Mouse (Mus musculus) olfactory bulb, adult 2 months (tissue): ENCODE results near the gene Ifi207. TPM values are rescaled to one million over a fixed set of nuclear protein-coding genes. Genes with fewer than 3 reads are reported as not detected.

Experiments
- polyA plus RNA-seq: library from polyadenylated mRNA; stranded (reverse); fragments of >200 nt; gene quantifications from 2 replicates; pipeline ENCODE4 v1.2.4, GENCODE M21; 2012; ENCODE audit warnings: low replicate concordance; ENCODE audit not compliant: missing spikeins, insufficient read depth, insufficient read length

The Ifi207 gene
- polyA plus RNA-seq, 1 experiment: not detected

Other genes starting within 250 kb of the Ifi207 start
- not detected in 2 replicates for gene Ifi214, start 205.8 kb downstream of the Ifi207 start, polyA plus RNA-seq
- gene Ifi213, start 142.5 kb downstream of the Ifi207 start, polyA plus RNA-seq: not detected in 2 replicates
- not detected in 2 replicates for gene Ifi209, start 110.8 kb downstream of the Ifi207 start, polyA plus RNA-seq
- not detected in 2 replicates for gene Ifi208, start 68.1 kb downstream of the Ifi207 start, polyA plus RNA-seq
- not detected in 2 replicates for gene Ifi204, start 25.2 kb upstream of the Ifi207 start, polyA plus RNA-seq
- not detected in 2 replicates for gene Ifi211, start 171.3 kb upstream of the Ifi207 start, polyA plus RNA-seq
- not detected in 2 replicates for gene Mndal, start 200.7 kb upstream of the Ifi207 start, polyA plus RNA-seq
- not detected in 2 replicates for gene Ifi203, start 200.9 kb upstream of the Ifi207 start, polyA plus RNA-seq
- not detected in 2 replicates for gene Ifi202b, start 241.0 kb upstream of the Ifi207 start, polyA plus RNA-seq